Mouse (Mus musculus): ENCODE measurements around the gene AI413582. TPM values are rescaled to one million over a fixed set of nuclear protein-coding genes. Genes with fewer than 3 reads are reported as not detected.

AI413582 gene
- polyA plus RNA-seq, 1 experiment from 2014 or later = 35.3 TPM

- H3K9ac ChIP-seq = no peak overlapping the region
- H3K4me2 ChIP-seq (replicated peaks) = no peak overlapping the region
- no peak overlapping the region for H3K4me3 ChIP-seq (replicated peaks)
- H3K36me3 ChIP-seq = peaks cover 66% of the 10 kb centered on the region
- no peak overlapping the region for H3K27ac ChIP-seq (replicated peaks)
- no peaks in the 10 kb centered on the region for H3K4me1 ChIP-seq
- H3K9me3 ChIP-seq (replicated peaks) = no peaks in the 10 kb centered on the region
- 94% methylated on average over 10 of the region's 10 CpGs for WGBS
- no peak for ATAC-seq (ENCODE audit: insufficient number of reproducible peaks, low FRiP score, low TSS enrichment, low read depth)
- H3K27me3 ChIP-seq = no peaks in the 10 kb centered on the region
These were observed 12.9 kb upstream of the AI413582 start for GRCm38 (mm10) chr17:27578487-27578886.

- Histone ChIP-seq H3K4me2 (replicated peaks) (no peak overlapping the region), H3K36me3 (peaks cover 62% of the 10 kb centered on the region), H3K4me1 (no peaks in the 10 kb centered on the region), H3K9ac (no peak overlapping the region), H3K4me3 (replicated peaks) (no peak overlapping the region), H3K9me3 (replicated peaks) (no peaks in the 10 kb centered on the region), H3K27ac (replicated peaks) (no peak overlapping the region), H3K27me3 (no peaks in the 10 kb centered on the region)
- 72% methylated on average over 6 of the region's 6 CpGs for WGBS
- ATAC-seq (ENCODE audit: insufficient number of reproducible peaks, low FRiP score, low TSS enrichment, low read depth) = no peak
These were observed 11.9 kb upstream of the AI413582 start for GRCm38 (mm10) chr17:27577468-27577867.

GRCm38 (mm10) chr17:27576056-27576455 lies 10.5 kb upstream of the AI413582 start:
- no peak overlapping the region for H3K4me3 ChIP-seq (replicated peaks)
- H3K36me3 ChIP-seq = peaks cover 48% of the 10 kb centered on the region
- H3K4me2 ChIP-seq (replicated peaks) = no peak overlapping the region
- no peak overlapping the region for H3K9ac ChIP-seq
- no peak overlapping the region for H3K27ac ChIP-seq (replicated peaks)
- H3K9me3 ChIP-seq (replicated peaks) = no peaks in the 10 kb centered on the region
- H3K4me1 ChIP-seq = no peaks in the 10 kb centered on the region
- ATAC-seq (ENCODE audit: insufficient number of reproducible peaks, low FRiP score, low TSS enrichment, low read depth) = no peak
- WGBS = 87% methylated on average over 7 of the region's 7 CpGs
- H3K27me3 ChIP-seq = no peaks in the 10 kb centered on the region

GRCm38 (mm10) chr17:27575116-27575776 lies 9.7 kb upstream of the AI413582 start:
- Histone ChIP-seq H3K4me2 (replicated peaks) (no peak overlapping the region), H3K27ac (replicated peaks) (no peak overlapping the region), H3K36me3 (peaks cover 41% of the 10 kb centered on the region), H3K4me1 (no peaks in the 10 kb centered on the region), H3K27me3 (no peaks in the 10 kb centered on the region), H3K9me3 (replicated peaks) (no peaks in the 10 kb centered on the region), H3K4me3 (replicated peaks) (no peak overlapping the region), H3K9ac (no peak overlapping the region)
- WGBS = 78% methylated on average over 10 of the region's 10 CpGs
- no peak for ATAC-seq (ENCODE audit: insufficient number of reproducible peaks, low FRiP score, low TSS enrichment, low read depth)

GRCm38 (mm10) chr17:27574470-27575115 lies 9.0 kb upstream of the AI413582 start:
- Histone ChIP-seq H3K27ac (replicated peaks) (no peak overlapping the region; the same call in 1 of the 2 replicates), H3K27me3 (no peaks in the 10 kb centered on the region), H3K9me3 (replicated peaks) (no peaks in the 10 kb centered on the region), H3K4me1 (no peaks in the 10 kb centered on the region), H3K36me3 (peaks cover 35% of the 10 kb centered on the region), H3K9ac (no peak overlapping the region), H3K4me3 (replicated peaks) (no peak overlapping the region), H3K4me2 (replicated peaks) (no peak overlapping the region)
- ATAC-seq (ENCODE audit: insufficient number of reproducible peaks, low FRiP score, low TSS enrichment, low read depth) = no peak
- 86% methylated on average over 15 of the region's 16 CpGs for WGBS

- H3K4me2 ChIP-seq (replicated peaks) = no peak overlapping the region
- H3K27ac ChIP-seq (replicated peaks) = no peak overlapping the region
- H3K9me3 ChIP-seq (replicated peaks) = no peaks in the 10 kb centered on the region
- no peaks in the 10 kb centered on the region for H3K27me3 ChIP-seq
- H3K36me3 ChIP-seq = peaks cover 29% of the 10 kb centered on the region
- 79% methylated on average over 10 of the region's 10 CpGs for WGBS
- H3K4me1 ChIP-seq = no peaks in the 10 kb centered on the region
- no peak overlapping the region for H3K9ac ChIP-seq
- no peak overlapping the region for H3K4me3 ChIP-seq (replicated peaks)
- ATAC-seq (ENCODE audit: insufficient number of reproducible peaks, low FRiP score, low TSS enrichment, low read depth) = no peak
These were observed 8.3 kb upstream of the AI413582 start for GRCm38 (mm10) chr17:27573772-27574320.

- H3K9me3 ChIP-seq (replicated peaks) = no peaks in the 10 kb centered on the region
- ATAC-seq (ENCODE audit: insufficient number of reproducible peaks, low FRiP score, low TSS enrichment, low read depth) = no peak
- H3K9ac ChIP-seq = no peak overlapping the region
- no peak overlapping the region for H3K4me2 ChIP-seq (replicated peaks)
- WGBS = 78% methylated on average over 8 of the region's 8 CpGs
- H3K27ac ChIP-seq (replicated peaks) = no peak overlapping the region
- H3K36me3 ChIP-seq = peaks cover 15% of the 10 kb centered on the region; the same call in 1 of the 2 replicates
- no peak overlapping the region for H3K4me3 ChIP-seq (replicated peaks)
- peaks cover 2% of the 10 kb centered on the region; the same call in 1 of the 2 replicates for H3K4me1 ChIP-seq
- no peaks in the 10 kb centered on the region for H3K27me3 ChIP-seq
These were observed 5.8 kb upstream of the AI413582 start for GRCm38 (mm10) chr17:27571315-27571714.

GRCm38 (mm10) chr17:27568228-27568627 lies 2.7 kb upstream of the AI413582 start:
- Histone ChIP-seq H3K9ac (no peak overlapping the region), H3K4me1 (peaks cover 19% of the 10 kb centered on the region), H3K9me3 (replicated peaks) (no peaks in the 10 kb centered on the region), H3K4me3 (replicated peaks) (no peak overlapping the region), H3K36me3 (peaks cover 6% of the 10 kb centered on the region; the same call in 1 of the 2 replicates), H3K27ac (replicated peaks) (no peak overlapping the region), H3K27me3 (no peaks in the 10 kb centered on the region), H3K4me2 (replicated peaks) (no peak overlapping the region)
- ATAC-seq (ENCODE audit: insufficient number of reproducible peaks, low FRiP score, low TSS enrichment, low read depth) = no peak
- WGBS = 85% methylated on average over 5 of the region's 5 CpGs

- Histone ChIP-seq H3K27ac (replicated peaks) (no peak overlapping the region), H3K9me3 (replicated peaks) (no peaks in the 10 kb centered on the region), H3K36me3 (peaks cover 3% of the 10 kb centered on the region; the same call in 1 of the 2 replicates), H3K4me3 (replicated peaks) (peak overlapping the region; percentile 65), H3K9ac (peak overlapping the region; percentile 33; the same call in 1 of the 2 replicates), H3K27me3 (no peaks in the 10 kb centered on the region), H3K4me1 (peaks cover 27% of the 10 kb centered on the region), H3K4me2 (replicated peaks) (peak overlapping the region; percentile 83)
- ATAC-seq (ENCODE audit: insufficient number of reproducible peaks, low FRiP score, low TSS enrichment, low read depth) = no peak
- WGBS = under 1% methylated on average over 13 of the region's 13 CpGs
These were observed 349 bp upstream of the AI413582 start for GRCm38 (mm10) chr17:27565942-27566267.

GRCm38 (mm10) chr17:27564391-27565162 lies 979 bp downstream of the AI413582 start:
- H3K36me3 ChIP-seq = peaks cover 3% of the 10 kb centered on the region; the same call in 1 of the 2 replicates
- WGBS = 12% methylated on average over 20 of the region's 20 CpGs
- no peak for ATAC-seq (ENCODE audit: insufficient number of reproducible peaks, low FRiP score, low TSS enrichment, low read depth)
- H3K4me2 ChIP-seq (replicated peaks) = peak overlapping the region; percentile 83
- H3K9ac ChIP-seq = peak overlapping the region; percentile 69
- 0 out of 2 replicates have a peak overlapping the region, but pooled peaks have one; percentile 18 for H3K27ac ChIP-seq (replicated peaks)
- H3K4me3 ChIP-seq (replicated peaks) = peak overlapping the region; percentile 65
- no peaks in the 10 kb centered on the region for H3K27me3 ChIP-seq
- no peaks in the 10 kb centered on the region for H3K9me3 ChIP-seq (replicated peaks)
- H3K4me1 ChIP-seq = peaks cover 27% of the 10 kb centered on the region

- Histone ChIP-seq H3K36me3 (peaks cover 3% of the 10 kb centered on the region; the same call in 1 of the 2 replicates), H3K9me3 (replicated peaks) (no peaks in the 10 kb centered on the region), H3K4me1 (peaks cover 32% of the 10 kb centered on the region), H3K4me3 (replicated peaks) (no peak overlapping the region), H3K9ac (no peak overlapping the region), H3K27me3 (no peaks in the 10 kb centered on the region), H3K4me2 (replicated peaks) (no peak overlapping the region), H3K27ac (replicated peaks) (no peak overlapping the region)
- 47% methylated on average over 7 of the region's 7 CpGs for WGBS
- no peak for ATAC-seq (ENCODE audit: insufficient number of reproducible peaks, low FRiP score, low TSS enrichment, low read depth)
These were observed 1.7 kb downstream of the AI413582 start for GRCm38 (mm10) chr17:27563771-27564244.
